Mouse (Mus musculus) limb, embryonic 11.5 days (tissue): Measurements from ENCODE around the gene Sox8. TPM values are rescaled to one million over a fixed set of nuclear protein-coding genes. Genes with fewer than 3 reads are reported as not detected.
A peak's percentile ranks its signal among the peaks of the same experiment; 100 is the strongest.

Experiments
- ATAC-seq: fragments of 200-750 bp; cut with Nextera tagmentation; 2 replicates; pipeline ENCODE4 v1.8.0; 2017; ENCODE audit warnings: low read depth; ENCODE audit not compliant: insufficient number of reproducible peaks, low FRiP score, low TSS enrichment
- DNase-seq: peaks from one replicate; pipeline ENCODE4 v3.0.0-alpha.2; 2015; ENCODE audit warnings: low spot score
- H3K27ac ChIP-seq: fragments of 300-500 bp; sonication (generic); replicated peaks from 2 replicates; pipeline ENCODE4 v1.5.1; 2014; ENCODE audit warnings: low read depth, mild to moderate bottlenecking, low read length
- H3K27me3 ChIP-seq: fragments of 300-500 bp; sonication (generic); 2 replicates; pipeline ENCODE4 v1.6.1; 2014; ENCODE audit warnings: mild to moderate bottlenecking, low read length, mixed read lengths; ENCODE audit not compliant: control insufficient read depth, insufficient read depth
- H3K36me3 ChIP-seq: fragments of 300-500 bp; sonication (generic); 2 replicates; pipeline ENCODE4 v1.6.1; 2014; ENCODE audit warnings: mild to moderate bottlenecking, low read length, moderate library complexity, mixed read lengths; ENCODE audit not compliant: control insufficient read depth, insufficient read depth
- H3K4me1 ChIP-seq: fragments of 300-500 bp; sonication (generic); 2 replicates; pipeline ENCODE4 v1.6.1; 2014; ENCODE audit warnings: low read length, mixed read lengths; ENCODE audit not compliant: control insufficient read depth, insufficient read depth
- H3K4me2 ChIP-seq: fragments of 300-500 bp; sonication (generic); 2 replicates; pipeline ENCODE4 v1.6.1; 2014; ENCODE audit warnings: low read depth, mild to moderate bottlenecking, moderate library complexity; ENCODE audit not compliant: severe bottlenecking
- H3K4me3 ChIP-seq: fragments of 300-500 bp; sonication (generic); 2 replicates; pipeline ENCODE4 v1.5.1; 2014; ENCODE audit warnings: low read depth, low read length
- H3K9ac ChIP-seq: fragments of 300-500 bp; sonication (generic); 2 replicates; pipeline ENCODE4 v1.6.1; 2014; ENCODE audit warnings: mild to moderate bottlenecking, low read length
- H3K9me3 ChIP-seq: fragments of 300-500 bp; sonication (generic); 2 replicates; pipeline ENCODE4 v1.6.1; 2016; ENCODE audit warnings: low read length; ENCODE audit not compliant: control insufficient read depth
- WGBS: fragments of 180-500 bp; shearing (Covaris S2); extraction: QIAGEN DNeasy Blood & Tissue Kit; methylation state at CpG from one replicate; pipeline ENCODE4 v1.1.7; 2014; 5-methylcytosine and 5-hydroxymethylcytosine counted together
- polyA plus RNA-seq: library from polyadenylated mRNA; unstranded; fragments of >200 nt; fragmentation: Nextera tagmentation; extraction: Ambion mirVana; gene quantifications from 2 replicates; pipeline ENCODE4 v1.2.1, GENCODE M21; 2014

Sox8 gene
- polyA plus RNA-seq, 1 experiment from 2014 or later = 8.8 TPM

- H3K27me3 ChIP-seq = no peaks in the 10 kb centered on the region; the same call in 1 of the 2 replicates
These were observed 6.8 kb upstream of the Sox8 start for GRCm38 (mm10) chr17:25577263-25577662.

DNA sequence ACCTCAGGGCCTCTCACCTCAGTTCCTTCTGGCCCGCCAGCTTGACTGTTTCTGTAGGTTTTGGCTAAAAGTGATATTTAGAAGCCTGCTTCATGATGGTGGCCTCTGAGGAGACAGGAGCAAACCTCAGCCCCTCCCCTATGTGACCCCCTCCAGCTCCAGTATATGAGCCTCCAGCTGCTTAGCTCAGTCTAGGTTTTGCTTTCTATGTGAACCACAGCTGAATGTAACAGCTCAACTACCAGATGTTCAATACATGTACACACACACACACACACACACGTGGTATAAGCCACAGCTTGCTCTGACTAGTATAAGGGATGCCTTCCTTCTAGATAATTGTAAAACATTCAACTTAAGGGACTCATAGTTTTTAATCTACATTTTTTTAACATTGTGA, 5.5 kb upstream of the Sox8 start:
- H3K4me2 ChIP-seq = no peak overlapping the region
- H3K4me1 ChIP-seq = peaks cover 15% of the 10 kb centered on the region
- H3K4me3 ChIP-seq = no peak overlapping the region
- no peak for DNase-seq
- no peak for ATAC-seq
- no peak overlapping the region for H3K9ac ChIP-seq
- no peaks in the 10 kb centered on the region for H3K9me3 ChIP-seq
- no peak overlapping the region for H3K27ac ChIP-seq
- no peaks in the 10 kb centered on the region for H3K36me3 ChIP-seq
- WGBS = 63% methylated on average over 2 of the region's 2 CpGs
- H3K27me3 ChIP-seq = no peaks in the 10 kb centered on the region; the same call in 1 of the 2 replicates

More at GRCm38 (mm10) chr17:25577263-25577662, 6.8 kb upstream of the Sox8 start:
- H3K4me2 ChIP-seq = no peak overlapping the region
- WGBS = 70% methylated on average over 6 of the region's 6 CpGs
- H3K9ac ChIP-seq = no peak overlapping the region
- DNase-seq (no peak), ATAC-seq (no peak)
- H3K36me3 ChIP-seq = no peaks in the 10 kb centered on the region
- peaks cover 8% of the 10 kb centered on the region for H3K4me1 ChIP-seq
- no peak overlapping the region for H3K4me3 ChIP-seq
- H3K27ac ChIP-seq = no peak overlapping the region
- H3K9me3 ChIP-seq = no peaks in the 10 kb centered on the region

DNA sequence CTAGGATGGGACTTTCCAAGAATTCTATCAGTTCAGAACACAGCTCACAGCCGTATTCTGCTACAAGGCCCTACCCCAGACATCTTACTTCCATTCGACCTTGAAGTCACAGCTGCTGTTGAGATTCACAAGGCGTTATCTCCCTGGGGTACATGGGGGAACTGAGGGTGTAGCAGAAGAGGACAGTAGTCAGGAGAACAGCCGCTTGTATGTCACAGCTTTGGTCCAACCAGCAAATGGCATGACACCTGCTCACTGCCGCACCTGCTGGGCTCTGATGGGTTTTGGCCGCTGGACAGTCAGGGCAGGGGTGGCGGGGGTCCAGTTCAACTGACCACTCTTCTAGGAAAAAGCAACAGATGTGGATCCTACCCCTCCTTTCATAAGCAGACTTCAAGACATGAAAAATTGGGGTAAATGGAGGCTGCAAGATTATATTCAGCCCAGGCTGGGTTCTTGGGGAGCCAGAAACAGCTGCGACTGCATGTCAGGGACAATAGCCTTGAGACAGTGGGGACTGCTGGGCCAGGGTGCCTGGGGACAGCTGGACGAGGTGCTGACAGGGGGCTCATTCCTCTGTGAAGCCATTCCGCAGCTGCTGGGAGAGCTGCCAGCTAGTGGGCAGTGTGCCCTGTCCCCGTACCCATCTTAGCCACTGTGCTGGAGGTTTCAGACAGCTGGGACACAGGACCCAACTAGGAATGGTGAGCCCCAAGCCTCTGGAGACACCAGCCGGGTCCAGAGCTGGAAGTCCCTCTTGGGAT, 4.9 kb upstream of the Sox8 start:
- Histone ChIP-seq H3K4me1 (peaks cover 16% of the 10 kb centered on the region), H3K4me2 (no peak overlapping the region), H3K9ac (no peak overlapping the region), H3K27ac (no peak overlapping the region), H3K4me3 (no peak overlapping the region), H3K27me3 (no peaks in the 10 kb centered on the region; the same call in 1 of the 2 replicates), H3K9me3 (no peaks in the 10 kb centered on the region), H3K36me3 (no peaks in the 10 kb centered on the region)
- 79% methylated on average over 12 of the region's 12 CpGs for whole genome bisulfite sequencing
- no peak for DNase-seq
- ATAC-seq = no peak

GRCm38 (mm10) chr17:25571453-25571820, 951 bp upstream of the Sox8 start:
- no peak for ATAC-seq
- H3K36me3 ChIP-seq = no peaks in the 10 kb centered on the region
- peak; percentile 47 for DNase-seq
- WGBS = 2% methylated on average over 8 of the region's 8 CpGs
- peaks cover 24% of the 10 kb centered on the region for H3K4me1 ChIP-seq
- H3K4me3 ChIP-seq = peak overlapping the region; percentile 49
- H3K27ac ChIP-seq = 0 out of 2 replicates have a peak overlapping the region, but pooled peaks have one; percentile 42
- peaks cover 11% of the 10 kb centered on the region for H3K27me3 ChIP-seq
- peak overlapping the region; percentile 9; the same call in 1 of the 2 replicates for H3K9ac ChIP-seq
- no peaks in the 10 kb centered on the region for H3K9me3 ChIP-seq
- H3K4me2 ChIP-seq = peak overlapping the region; percentile 85

DNA sequence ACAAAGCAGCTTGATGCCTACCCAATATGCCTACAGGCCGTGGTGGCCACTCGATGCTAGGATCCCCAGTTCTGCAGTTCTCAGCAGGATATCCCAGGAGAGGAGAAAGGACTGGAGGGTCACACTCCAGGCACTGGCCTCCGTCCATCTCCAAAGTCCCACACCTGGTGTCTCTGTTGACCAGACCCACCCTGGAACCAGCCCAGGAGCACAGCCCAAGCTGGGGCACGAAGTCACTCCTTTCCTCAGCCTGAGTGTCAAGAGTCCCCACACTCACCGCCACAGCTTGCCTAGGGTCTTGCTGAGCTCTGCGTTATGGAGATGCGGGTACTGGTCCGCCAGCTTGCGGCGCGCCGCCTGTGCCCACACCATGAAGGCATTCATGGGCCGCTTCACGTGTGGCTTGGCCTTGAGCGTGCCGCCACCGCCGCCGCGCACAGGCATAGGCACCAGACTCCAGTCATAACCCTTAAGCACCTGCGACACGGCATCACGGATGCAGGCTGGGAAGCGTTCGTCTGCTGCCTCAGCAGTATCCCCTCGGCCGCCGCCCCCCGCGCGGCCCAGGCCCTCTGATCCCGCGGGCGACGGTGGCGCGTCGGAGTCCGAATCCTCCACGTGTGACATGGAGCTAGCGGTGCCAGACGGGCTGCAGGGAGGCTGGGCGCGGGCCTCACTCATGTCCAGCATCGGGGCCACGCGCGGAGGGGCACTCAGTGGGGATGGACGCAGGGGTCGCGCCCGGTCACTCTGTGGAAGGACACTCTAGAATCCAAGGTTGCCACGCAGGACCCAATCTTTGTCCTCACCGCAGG, 446 bp downstream of the Sox8 start:
- Histone ChIP-seq H3K36me3 (no peaks in the 10 kb centered on the region), H3K27ac (no peak overlapping the region), H3K9me3 (no peaks in the 10 kb centered on the region), H3K9ac (peak overlapping the region; percentile 51), H3K4me1 (peaks cover 24% of the 10 kb centered on the region), H3K4me2 (peak overlapping the region; percentile 85), H3K27me3 (peaks cover 11% of the 10 kb centered on the region), H3K4me3 (peak overlapping the region; percentile 49)
- WGBS = 1% methylated on average over 54 of the region's 54 CpGs
- no peak for DNase-seq
- no peak; the same call in 1 of the 2 replicates for ATAC-seq

DNA sequence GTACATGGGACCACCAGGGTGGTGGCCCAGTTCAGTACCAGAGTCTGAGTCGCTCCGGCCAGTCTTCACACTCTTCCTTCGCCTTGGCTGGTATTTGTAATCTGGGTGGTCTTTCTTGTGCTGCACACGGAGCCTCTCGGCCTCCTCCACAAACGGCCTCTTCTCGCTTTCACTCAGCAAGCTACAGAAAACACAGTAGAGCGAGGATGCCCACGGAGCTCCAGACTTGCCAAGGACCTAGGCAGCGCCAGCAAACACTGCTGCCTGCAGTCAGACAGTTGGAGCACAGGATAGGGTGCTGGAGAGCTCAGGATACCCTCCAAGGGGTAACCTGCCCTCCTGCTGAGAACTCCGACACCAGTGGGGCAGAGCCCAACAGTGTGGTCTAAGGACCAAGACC, 1.6 kb downstream of the Sox8 start:
- peaks cover 26% of the 10 kb centered on the region for H3K4me1 ChIP-seq
- no peaks in the 10 kb centered on the region for H3K36me3 ChIP-seq
- H3K4me3 ChIP-seq = peak overlapping the region; percentile 49
- 61% methylated on average over 11 of the region's 11 CpGs for WGBS
- no peaks in the 10 kb centered on the region for H3K9me3 ChIP-seq
- H3K27me3 ChIP-seq = peaks cover 11% of the 10 kb centered on the region
- DNase-seq = no peak
- H3K4me2 ChIP-seq = peak overlapping the region; percentile 85
- ATAC-seq = no peak
- no peak overlapping the region for H3K27ac ChIP-seq
- no peak overlapping the region for H3K9ac ChIP-seq

DNA sequence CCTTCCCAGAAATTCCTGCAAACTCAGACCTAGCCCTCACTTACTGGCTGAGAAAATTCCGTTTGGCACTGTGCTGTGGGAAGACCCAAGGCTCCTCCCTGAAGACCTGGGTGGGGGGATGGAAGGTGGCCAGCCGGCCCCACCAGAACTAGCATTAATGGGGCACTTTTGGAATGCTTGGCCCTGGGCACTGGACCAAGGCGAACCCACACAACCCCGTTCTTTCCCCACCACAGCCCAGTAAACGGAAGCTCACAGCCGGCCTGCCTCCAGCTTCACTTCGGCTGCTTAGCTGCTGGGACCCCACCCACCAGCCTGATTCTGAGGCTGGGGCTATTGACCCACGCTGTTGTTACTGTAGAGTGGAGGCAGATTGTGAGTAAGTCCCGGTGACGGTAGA, 2.3 kb downstream of the Sox8 start:
- Histone ChIP-seq H3K36me3 (no peaks in the 10 kb centered on the region), H3K9ac (no peak overlapping the region), H3K9me3 (no peaks in the 10 kb centered on the region), H3K4me1 (peaks cover 26% of the 10 kb centered on the region), H3K4me2 (peak overlapping the region; percentile 11; the same call in 1 of the 2 replicates), H3K4me3 (no peak overlapping the region), H3K27ac (no peak overlapping the region), H3K27me3 (peaks cover 13% of the 10 kb centered on the region)
- 49% methylated on average over 10 of the region's 10 CpGs for WGBS
- DNase-seq (no peak), ATAC-seq (no peak)

- whole genome bisulfite sequencing = 28% methylated on average over 14 of the region's 14 CpGs
- H3K9me3 ChIP-seq = no peaks in the 10 kb centered on the region
- no peaks in the 10 kb centered on the region for H3K36me3 ChIP-seq
- no peak overlapping the region for H3K4me3 ChIP-seq
- no peak for ATAC-seq
- peaks cover 26% of the 10 kb centered on the region for H3K4me1 ChIP-seq
- no peak overlapping the region for H3K27ac ChIP-seq
- no peak overlapping the region for H3K9ac ChIP-seq
- H3K27me3 ChIP-seq = peaks cover 13% of the 10 kb centered on the region
- DNase-seq = peak; percentile 85
- peak overlapping the region; percentile 10; the same call in 1 of the 2 replicates for H3K4me2 ChIP-seq
These were observed 2.7 kb downstream of the Sox8 start for GRCm38 (mm10) chr17:25567745-25568144.
